Mouse (Mus musculus) neutrophil, adult 65 days (primary cell): ENCODE data around the gene Mpeg1. TPM values are rescaled to one million over a fixed set of nuclear protein-coding genes. Genes with fewer than 3 reads are reported as not detected.

Experiments
- total RNA-seq: library from RNA; stranded (reverse); gene quantifications from 2 replicates; pipeline ENCODE4 v1.2.4, GENCODE M21; 2023

Mpeg1 gene
- 615 and 619 TPM in 2 replicates for total RNA-seq

GRCm38 (mm10) chr19:12460282-12461249, at the start of gene Mpeg1:
Gene Mpeg1, plus strand, starts transcription at chr19:12460779.

GRCm38 (mm10) chr19:12417361-12417760, 43.2 kb upstream of the Mpeg1 start, which contains the start of gene Olfr1441:
Gene Olfr1441, plus strand, starts transcription at chr19:12417433.

GRCm38 (mm10) chr19:12427605-12428004, 33.0 kb upstream of the Mpeg1 start, which contains the start of gene Pfpl:
Gene Pfpl, plus strand, starts transcription at chr19:12427905.

GRCm38 (mm10) chr19:12501370-12502347, 41.1 kb downstream of the Mpeg1 start, which contains the start of gene Dtx4:
Gene Dtx4, minus strand, starts transcription at chr19:12501454.

Other genes with a start within 250 kb of the Mpeg1 start
- gene Olfr1432, start 228.2 kb upstream of the Mpeg1 start, total RNA-seq: not detected in 2 replicates
- not detected in 2 replicates for gene Olfr262, start 219.1 kb upstream of the Mpeg1 start, total RNA-seq
- gene Olfr235, start 199.7 kb upstream of the Mpeg1 start, total RNA-seq: not detected in 2 replicates
- gene Olfr1434, start 180.9 kb upstream of the Mpeg1 start, total RNA-seq: not detected in 2 replicates
- gene Olfr1436, start 161.6 kb upstream of the Mpeg1 start, total RNA-seq: not detected in 2 replicates
- not detected in 2 replicates for gene Olfr1437, start 135.7 kb upstream of the Mpeg1 start, total RNA-seq
- not detected in 2 replicates for gene Olfr1438-ps1, start 124.9 kb upstream of the Mpeg1 start, total RNA-seq
- not detected in 2 replicates for gene Olfr1440, start 73.5 kb upstream of the Mpeg1 start, total RNA-seq
- gene Olfr1441, start 43.3 kb upstream of the Mpeg1 start, total RNA-seq: not detected in 2 replicates
- not detected in 2 replicates for gene Pfpl, start 32.9 kb upstream of the Mpeg1 start, total RNA-seq
- gene Dtx4, start 40.7 kb downstream of the Mpeg1 start, total RNA-seq: 17.6 and 20.5 TPM in 2 replicates
- gene Fam111a, start 85.0 kb downstream of the Mpeg1 start, total RNA-seq: 116 and 125 TPM in 2 replicates
- gene Gm4952, start 139.2 kb downstream of the Mpeg1 start, total RNA-seq: not detected in 2 replicates
- not detected in 2 replicates for gene Glyat, start 172.5 kb downstream of the Mpeg1 start, total RNA-seq
- not detected in 2 replicates for gene Olfr1442, start 209.7 kb downstream of the Mpeg1 start, total RNA-seq
- not detected in 2 replicates for gene Olfr1443, start 217.3 kb downstream of the Mpeg1 start, total RNA-seq
- gene Keg1, start 235.0 kb downstream of the Mpeg1 start, total RNA-seq: not detected in 2 replicates